Mouse (Mus musculus) CD4-positive, CD25-positive, alpha-beta regulatory T cell, adult 4 months (primary cell): ENCODE results near the gene Mxd4. TPM values are rescaled to one million over a fixed set of nuclear protein-coding genes. Genes with fewer than 3 reads are reported as not detected.

ENCODE experiments used
- ATAC-seq: one replicate; pipeline ENCODE4 v1.8.0; 2017
- polyA plus RNA-seq, 2 experiments: library from polyadenylated mRNA; unstranded; fragments of 100-300 nt; shearing (Covaris generic); gene quantifications; one replicate each; pipeline ENCODE4 v1.2.1; 2017

The Mxd4 gene
- polyA plus RNA-seq = 100 to 1,000 TPM; 128 to 166 TPM

GRCm38 (mm10) chr5:34187601-34188316, at the start of gene Mxd4:
TSS of gene Mxd4 (minus strand) at chr5:34187720.
- peak; percentile 92 for ATAC-seq

DNA sequence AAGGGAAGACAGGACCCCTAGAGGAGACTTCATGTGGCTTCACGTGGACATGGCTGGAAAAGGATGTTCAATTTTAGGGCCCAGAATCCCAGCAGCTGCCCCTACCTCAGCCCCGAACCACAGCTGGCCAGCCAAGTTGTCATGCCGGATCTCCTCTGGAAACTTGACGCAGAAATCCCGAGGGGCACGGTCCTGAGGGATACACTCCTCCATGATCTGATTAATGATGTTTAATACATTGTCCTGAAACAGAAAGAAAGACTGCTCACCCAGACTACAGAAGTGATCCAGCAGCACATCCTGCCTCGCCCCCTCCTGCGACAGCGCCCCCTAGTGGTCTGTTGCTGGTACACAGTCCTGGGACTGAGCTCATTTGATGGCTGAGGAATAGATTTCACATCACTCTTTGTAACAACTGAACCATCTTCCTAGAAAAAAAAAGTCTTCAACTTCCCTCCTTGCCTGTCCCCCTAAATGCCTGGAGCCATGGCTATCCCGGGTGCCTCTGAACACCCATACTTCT, 48.4 kb upstream of the Mxd4 start:
- peak; percentile 92 for ATAC-seq

DNA sequence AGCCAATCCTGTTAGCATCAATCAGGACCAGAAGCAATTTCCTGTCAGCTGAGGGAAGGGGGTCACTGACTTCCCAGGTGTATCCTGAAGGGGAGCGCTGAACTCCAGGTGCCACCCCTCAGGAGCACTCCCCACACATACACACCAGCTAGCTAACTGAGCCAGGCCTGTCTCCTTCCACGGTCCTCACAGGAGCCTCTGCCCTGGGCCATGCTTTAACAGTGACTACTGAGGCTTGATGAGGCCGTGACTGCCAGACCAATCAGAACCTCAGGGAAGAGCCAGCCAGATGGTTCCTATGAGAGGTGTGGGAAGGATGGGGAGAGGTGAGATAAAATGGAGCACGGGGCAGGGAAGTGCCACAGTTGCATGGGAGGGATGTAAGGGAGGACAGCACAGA, 47.5 kb upstream of the Mxd4 start:
- ATAC-seq = no peak

GRCm38 (mm10) chr5:34233221-34233515, 45.6 kb upstream of the Mxd4 start:
- no peak for ATAC-seq

GRCm38 (mm10) chr5:34232481-34233220, 45.1 kb upstream of the Mxd4 start:
- ATAC-seq = no peak

DNA sequence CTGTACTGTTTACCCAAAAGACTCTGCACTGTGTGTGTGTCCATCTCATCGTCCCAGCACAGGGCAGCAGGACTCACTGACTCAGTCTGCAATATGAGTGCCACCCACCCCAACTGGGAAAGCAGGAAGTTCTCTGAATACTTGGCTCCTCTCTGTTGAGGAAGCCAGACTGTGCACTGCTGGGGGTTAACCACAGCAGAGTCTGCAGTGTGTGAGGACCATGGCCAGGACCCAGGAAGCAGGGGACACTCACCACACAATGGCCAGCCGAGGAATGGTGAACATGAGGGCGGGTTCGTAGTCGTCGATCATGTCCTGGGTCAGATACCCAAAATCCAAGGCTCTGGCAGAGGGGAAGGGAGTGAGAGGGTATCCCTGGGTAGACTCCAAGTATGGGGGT, 44.4 kb upstream of the Mxd4 start:
- ATAC-seq = peak; percentile 25

- ATAC-seq = peak; percentile 48
These were observed 43.3 kb upstream of the Mxd4 start for GRCm38 (mm10) chr5:34230599-34231485.

DNA sequence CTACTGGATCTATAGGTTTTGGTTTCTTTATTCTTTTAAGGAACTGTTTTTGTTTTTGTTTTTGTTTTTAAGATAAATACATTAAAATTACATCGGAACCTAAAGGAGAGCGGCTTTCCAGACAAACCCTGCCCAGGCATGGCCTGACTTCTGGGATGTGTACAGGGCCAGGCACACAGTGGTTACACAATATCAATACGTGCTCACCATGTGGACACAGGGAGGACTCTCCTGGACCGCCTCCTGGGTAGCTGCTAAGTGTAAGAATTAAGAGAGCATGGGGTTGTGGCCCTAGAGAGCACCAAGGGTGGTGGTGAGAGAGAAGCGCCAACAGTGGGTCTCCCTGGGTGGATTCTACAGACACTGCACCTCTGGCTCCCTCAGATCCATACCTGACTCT, 42.0 kb upstream of the Mxd4 start:
- no peak for ATAC-seq

- no peak for ATAC-seq
These were observed 38.0 kb upstream of the Mxd4 start for GRCm38 (mm10) chr5:34225516-34225915.

GRCm38 (mm10) chr5:34224515-34224914, 37.0 kb upstream of the Mxd4 start:
- ATAC-seq = no peak

DNA sequence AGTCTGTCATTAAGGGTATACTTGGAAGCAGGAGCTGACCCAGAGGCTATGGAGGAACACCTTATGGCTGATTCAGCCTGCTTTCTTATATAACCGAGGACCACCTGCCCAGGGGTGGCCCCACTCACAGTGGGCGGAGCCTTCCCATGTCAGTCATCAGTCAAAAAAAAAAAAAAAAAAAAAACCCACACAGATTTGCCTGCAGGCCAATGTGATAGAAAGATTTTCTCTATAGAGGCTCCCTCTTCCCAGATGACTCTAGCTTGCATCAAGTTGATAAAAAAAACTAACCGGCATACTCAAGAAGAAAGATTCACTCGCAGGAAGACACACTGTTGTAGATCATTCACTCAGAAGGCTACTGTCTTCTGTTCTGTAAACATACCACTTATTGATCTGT, 32.5 kb upstream of the Mxd4 start:
- ATAC-seq = no peak

GRCm38 (mm10) chr5:34218672-34219071, 31.2 kb upstream of the Mxd4 start:
- no peak for ATAC-seq

DNA sequence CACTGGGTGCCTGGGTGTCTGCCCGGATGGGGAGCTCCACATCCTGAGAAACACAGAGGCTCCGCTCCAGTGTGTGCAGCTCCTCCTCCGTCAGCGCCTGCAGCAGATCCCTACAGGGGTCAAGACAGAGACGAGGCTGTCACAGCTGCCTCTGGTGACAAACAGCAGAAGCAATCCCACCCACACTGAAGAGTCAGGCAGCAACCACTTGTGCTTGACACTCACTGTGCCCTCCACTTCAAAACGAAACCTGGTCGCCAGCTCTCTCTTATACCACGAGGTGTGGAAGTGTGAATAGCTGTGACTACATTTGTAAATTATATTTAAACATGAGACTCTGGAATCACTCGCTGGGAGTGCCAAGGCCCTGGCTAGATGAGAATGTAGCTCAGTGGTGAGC, 30.2 kb upstream of the Mxd4 start:
- ATAC-seq = no peak

DNA sequence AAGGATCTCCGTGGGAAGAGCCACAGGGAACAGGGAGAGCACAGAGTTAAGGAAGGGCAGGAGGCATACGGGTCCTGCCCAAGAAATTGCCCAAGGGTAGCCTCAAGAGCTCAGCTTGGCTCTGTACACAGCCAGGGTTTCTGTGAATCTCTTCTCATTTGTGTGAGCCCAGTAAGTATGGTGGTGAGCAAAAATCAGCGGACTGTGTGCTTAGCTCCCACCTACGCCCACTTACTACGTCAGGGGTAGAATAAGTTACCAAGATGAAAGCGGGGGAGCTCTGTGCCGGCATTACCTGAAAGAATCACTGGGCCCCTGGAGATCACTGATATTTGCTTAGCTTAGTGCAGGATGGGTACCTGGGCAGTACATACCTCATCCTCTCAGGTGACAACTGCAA, 28.5 kb upstream of the Mxd4 start:
- no peak for ATAC-seq

- no peak for ATAC-seq
These were observed 26.1 kb upstream of the Mxd4 start for GRCm38 (mm10) chr5:34213659-34214058.

DNA sequence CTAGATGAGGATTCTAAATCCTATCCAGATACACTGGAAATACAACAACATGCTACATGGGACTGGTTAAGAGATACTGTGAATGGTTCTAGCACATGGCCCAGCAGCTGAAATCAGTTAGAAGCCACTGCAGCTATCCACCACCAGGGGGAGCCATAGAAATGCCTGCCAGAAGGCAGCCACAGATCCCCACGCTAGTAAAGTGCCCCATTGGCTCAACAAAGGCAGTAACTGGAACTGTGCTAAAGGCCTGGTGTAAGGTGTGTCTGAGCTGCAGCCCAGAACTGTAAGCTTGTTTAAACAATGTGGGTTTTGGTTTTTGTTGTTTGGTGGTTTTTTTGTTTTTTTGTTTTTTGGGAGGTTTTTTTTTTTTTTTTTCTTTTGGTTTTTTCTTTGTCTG, 22.8 kb upstream of the Mxd4 start:
- peak; percentile 81 for ATAC-seq

DNA sequence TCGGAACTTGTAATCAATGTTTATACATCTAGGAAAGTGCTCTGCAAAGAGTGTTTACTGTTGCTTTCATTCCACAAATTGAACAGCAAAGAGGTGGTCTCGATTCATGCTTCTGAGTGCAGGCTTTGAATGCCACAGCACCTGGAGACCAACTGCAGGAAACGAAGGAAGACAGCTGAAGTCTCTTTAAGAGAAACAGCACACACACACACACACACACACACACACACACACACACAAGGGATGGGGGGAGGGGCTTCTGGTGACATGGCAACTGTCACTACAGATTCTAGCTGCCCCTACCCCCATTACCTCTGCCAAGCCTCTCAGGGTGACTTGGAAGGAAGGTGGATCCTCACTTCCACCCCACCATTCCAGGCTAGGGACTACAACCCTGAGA, 20.0 kb upstream of the Mxd4 start:
- peak; percentile 26 for ATAC-seq

- ATAC-seq = no peak
These were observed 18.3 kb upstream of the Mxd4 start for GRCm38 (mm10) chr5:34205788-34206187.

- no peak for ATAC-seq
These were observed 17.4 kb upstream of the Mxd4 start for GRCm38 (mm10) chr5:34204911-34205310.

GRCm38 (mm10) chr5:34202006-34202405, 14.5 kb upstream of the Mxd4 start:
- no peak for ATAC-seq

- no peak for ATAC-seq
These were observed 13.9 kb upstream of the Mxd4 start for GRCm38 (mm10) chr5:34201396-34201795.

DNA sequence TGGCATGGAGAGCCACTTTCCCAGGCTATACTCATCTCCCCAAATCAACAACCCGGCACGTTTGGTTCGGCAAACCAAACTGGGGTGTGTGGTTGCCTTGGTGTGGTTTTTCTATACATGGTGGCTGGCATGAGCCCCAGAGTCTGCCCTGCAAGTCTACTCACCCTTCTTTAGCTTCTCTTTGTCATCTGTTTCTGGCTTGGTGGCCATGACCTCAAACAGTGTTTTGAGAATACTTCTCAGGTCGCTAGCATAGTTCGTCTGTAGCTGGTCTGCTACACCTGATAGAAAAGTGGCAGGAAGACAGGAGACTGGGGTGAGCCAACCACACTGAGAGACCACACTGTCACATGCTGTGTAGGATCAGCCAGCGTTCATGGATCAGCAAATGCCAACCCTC, 11.1 kb upstream of the Mxd4 start:
- ATAC-seq = no peak

GRCm38 (mm10) chr5:34197243-34197642, 9.7 kb upstream of the Mxd4 start:
- no peak for ATAC-seq
